Mouse (Mus musculus): ENCODE results near the gene Traf3ip3.

Traf3ip3 gene

DNA sequence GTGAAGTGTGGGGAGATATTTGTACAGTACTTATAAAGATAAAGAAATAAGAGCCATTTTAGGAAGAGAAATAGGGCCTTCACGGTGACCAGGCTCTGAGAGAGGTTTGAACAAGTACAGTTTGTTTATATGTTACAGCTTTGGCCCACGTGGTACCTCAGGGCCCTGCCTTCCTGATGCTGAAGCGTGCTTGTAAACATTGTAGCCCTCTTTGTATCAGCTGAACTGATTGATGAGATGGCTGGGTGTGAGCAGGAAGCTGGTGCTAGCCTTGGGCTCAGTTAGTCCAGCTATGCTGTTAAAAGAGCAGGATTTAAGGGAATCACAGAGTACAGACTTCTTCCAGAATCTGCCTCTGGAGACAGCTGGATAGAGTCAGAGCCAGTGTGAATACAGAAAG lies 42.3 kb downstream of the Traf3ip3 start:
- no peak for DNase-seq

DNA sequence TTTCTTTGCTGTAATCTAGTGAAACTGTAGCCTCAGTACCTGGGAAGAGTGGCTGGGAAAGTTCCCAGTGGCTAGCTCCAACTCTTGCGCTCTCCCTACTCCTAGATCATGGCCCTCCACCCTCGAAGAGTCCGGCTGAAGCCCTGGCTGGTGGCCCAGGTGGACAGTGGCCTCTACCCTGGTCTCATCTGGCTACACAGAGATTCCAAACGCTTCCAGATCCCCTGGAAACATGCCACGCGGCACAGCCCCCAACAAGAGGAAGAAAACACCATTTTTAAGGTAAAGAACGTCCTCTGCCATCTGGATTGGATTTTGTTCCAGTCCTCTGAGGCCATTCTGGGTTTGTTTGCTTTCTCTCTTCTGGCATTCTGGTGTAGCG lies 44.4 kb downstream of the Traf3ip3 start:
- DNase-seq = no peak

DNA sequence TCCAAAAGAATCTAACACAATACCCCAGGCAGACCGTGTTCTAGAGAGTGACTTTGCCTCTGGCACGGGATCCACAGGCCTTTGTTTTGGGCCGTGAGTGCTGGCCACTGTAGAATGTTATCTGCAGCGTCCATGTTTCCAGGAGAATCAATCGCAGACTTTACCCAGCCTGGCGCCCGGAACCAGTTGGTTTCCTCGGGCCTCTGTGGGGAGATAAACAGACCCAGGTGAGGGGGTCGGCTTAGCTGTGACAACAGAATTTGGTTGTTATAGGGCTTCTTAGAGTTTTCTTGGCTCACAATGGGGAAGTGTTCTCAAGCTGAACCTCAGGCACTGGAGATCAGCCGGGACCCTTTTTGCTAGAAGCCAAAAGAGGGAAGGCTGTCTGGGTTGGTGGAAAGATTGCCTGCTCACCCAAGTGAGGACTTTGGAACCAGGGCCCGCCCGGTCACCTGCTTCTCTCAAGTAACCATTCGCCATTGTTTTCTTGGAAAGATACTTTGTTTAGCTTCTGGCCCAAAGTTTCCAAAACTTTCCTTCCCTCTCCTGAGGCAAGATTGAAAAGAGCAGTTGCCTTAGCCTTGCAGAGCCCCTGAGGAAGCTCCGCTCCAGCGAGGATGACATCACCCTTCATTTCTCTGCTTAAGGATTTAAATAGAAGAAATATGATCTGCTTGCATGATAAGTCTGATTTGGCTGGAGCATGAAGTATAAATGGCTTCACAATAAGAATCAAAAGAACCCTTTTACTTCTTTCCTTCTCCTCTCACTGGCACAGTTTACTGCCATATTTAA lies 45.0 kb downstream of the Traf3ip3 start:
- DNase-seq = no peak

DNA sequence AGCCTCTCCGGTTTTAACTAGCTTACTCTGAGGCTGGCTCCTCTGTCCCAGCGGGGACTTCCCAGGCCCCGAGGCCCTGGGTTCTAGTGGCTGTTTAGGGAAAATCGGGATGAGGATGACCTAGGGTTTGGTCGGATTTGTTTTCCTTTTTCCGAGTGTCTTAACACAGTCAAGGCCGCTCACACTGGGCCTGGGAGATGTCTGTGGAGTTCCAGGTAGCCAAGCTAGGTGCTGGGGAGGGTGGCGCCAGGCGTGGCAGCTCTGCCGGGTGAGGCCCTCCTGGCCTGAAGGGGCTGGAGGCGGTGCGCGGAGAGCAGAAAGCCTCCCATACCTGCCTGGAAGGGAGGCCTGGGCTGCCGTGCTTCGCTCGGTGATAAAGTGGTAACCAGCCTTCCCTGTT lies 47.9 kb downstream of the Traf3ip3 start:
- DNase-seq = no peak

DNA sequence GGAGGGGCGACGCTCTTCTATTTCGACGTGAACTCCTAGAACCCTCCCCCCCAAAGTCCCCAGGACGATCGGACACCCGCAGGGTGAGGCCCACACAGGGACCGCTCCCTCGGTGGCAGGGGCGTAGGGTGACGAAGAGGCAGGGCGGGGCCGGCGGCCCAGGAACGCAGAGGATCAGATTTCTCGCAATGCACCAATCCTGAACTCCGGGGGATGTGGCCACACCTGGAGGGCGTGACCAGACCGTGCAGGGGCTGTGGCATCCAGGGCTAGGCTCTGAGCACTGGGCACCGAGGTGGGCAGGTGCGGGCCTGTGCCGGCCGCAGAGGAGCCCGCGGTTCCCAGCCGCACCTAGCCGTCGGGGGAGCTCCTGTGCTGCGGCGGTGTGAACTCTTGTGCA lies 48.6 kb downstream of the Traf3ip3 start, which contains the start of gene Irf6:
Gene Irf6 (plus strand): TSS at position 240 of the 400 bp plus-strand sequence.
- DNase-seq = peak; percentile 21 to 23

DNA sequence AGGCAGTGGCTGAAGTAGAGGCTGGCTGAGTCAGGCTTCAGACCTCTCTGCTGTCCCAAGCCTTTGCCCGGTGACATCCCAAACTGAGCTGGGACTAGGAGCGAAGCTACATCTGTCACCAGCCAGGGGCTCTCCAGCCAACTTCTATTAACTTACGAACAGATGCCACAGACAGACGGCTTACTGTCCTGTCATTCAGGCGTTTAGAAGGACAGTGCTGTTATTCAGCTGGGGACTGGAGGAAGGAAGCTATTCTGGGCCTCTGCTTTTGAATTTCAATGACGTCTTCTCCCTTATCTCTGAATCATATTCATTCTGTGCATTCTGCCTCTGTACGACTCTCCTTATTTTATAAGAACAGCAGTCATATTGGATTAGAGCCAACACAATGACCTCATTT lies 50.4 kb downstream of the Traf3ip3 start:
- no peak for DNase-seq

DNA sequence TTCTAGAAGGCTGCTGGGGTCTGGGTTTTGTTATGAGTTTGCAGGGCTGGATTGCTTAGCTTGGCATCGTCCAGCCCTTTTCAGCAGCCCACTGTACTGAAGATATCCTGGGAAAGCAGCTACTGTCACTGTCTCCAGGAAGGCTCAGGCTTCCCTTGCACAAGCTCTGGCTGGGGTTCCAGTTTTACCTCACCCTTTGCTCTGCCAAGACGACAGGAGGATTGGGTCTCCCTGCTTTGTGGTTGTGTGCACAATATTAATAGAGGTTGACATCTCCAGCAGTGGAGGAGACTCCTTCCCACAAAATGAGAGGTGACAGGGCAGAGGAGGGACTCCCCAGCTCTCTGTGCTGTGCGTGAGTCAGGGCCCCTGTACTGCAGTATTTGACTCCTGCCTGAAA lies 52.3 kb downstream of the Traf3ip3 start:
- no peak for DNase-seq

DNA sequence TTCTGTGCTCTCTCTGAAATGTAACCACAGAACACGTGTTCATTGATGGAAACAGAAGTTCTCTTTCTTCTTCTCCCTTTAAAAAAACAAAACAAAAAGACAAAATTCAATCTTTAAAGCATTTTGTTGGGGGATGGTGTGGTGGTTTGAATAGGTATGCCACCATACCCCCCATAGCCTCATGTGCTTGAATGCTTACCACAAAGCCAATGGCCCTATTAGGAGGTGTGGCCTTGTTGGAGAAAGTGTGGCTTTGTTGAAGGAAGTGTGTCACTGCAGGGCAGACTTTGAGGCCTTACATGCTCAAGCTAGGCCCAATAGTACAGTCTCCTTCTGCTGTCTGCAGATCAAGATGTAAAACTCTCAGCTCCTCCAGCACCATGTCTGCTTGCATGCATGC lies 55.1 kb downstream of the Traf3ip3 start:
- no peak for DNase-seq

DNA sequence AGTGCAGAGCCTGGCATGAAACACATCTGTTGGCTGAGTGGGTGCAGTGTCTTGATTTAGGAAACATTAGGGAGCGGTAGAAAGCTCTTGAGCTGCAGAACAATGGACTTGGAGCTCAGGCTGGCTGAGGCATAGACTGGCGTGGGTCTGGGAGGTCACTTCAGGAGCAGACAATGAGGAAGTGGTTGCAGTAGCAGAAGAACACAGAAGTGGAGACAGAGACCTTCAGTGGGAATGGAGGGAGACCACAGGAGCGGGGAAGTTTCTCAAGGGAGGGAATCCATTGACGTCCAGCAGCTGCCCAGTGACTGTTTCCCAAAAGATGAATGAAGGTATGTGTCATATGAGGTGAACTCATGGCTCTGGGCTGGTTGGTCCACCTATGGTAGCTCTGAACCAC lies 56.4 kb downstream of the Traf3ip3 start:
- DNase-seq = no peak

DNA sequence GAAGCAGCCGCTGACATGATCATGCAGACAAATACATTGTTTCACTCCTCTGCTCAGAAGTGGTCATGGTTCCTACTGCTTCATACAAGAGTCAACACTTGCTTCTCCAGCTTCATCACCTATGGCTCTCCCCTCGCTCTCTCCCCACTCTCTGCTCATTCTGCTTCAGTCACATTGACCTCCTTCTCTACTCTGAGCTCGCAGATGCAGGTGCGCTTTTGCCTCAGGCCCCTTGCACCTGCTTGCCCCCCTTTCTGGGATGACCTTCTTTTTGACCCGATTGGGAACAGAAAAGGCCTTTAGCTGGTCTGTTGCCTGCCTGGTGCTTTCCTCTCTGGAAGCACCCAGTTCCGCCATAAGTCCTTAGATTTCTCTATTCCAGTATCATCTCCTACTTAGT lies 57.0 kb downstream of the Traf3ip3 start:
- DNase-seq = no peak

DNA sequence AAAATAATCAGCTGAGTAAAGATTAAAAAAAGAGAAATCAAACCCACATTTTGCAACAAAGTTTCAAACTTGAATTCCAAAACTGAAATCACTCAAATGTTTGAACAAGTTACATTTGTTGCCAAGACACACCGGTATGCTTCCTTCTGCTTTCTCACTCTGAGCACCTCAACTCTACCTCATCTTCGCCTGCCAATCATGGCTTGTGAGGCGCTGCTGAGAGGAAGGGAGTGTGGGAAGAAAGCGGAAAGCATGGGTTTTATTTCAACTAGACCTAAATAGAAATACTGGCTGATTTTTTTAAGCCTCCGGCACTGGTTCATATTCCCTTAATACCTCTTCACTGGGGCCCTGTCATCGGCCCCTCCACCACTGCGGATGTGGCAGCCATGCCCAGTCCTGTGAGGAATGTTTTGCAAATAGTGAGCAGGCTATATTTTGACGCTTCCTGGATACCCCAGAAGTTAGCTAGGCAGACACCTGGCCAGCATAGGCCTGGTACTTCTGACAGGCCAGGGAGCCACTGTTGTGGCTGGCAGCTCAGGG lies 58.9 kb downstream of the Traf3ip3 start:
- DNase-seq = no peak

DNA sequence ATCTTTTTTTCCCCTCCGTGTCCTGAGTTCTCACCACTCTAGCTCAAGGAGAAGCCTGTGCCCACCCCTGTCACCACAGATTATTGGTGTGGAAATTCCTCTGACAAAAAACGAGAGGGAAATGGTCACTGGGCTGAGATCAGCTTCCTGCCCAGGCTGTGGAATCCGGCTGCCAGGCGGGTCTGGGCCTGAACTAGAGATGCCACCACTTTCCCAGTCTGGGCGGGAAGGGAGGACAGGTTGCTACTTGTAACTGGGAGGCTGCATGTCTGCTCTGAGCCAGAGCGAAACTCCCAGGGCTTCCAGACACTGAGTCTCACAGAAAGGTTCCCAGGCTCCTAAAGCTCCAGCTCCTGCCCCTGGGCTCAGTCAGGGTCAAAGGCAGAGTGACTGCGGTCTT lies 60.4 kb downstream of the Traf3ip3 start:
- no peak for DNase-seq

DNA sequence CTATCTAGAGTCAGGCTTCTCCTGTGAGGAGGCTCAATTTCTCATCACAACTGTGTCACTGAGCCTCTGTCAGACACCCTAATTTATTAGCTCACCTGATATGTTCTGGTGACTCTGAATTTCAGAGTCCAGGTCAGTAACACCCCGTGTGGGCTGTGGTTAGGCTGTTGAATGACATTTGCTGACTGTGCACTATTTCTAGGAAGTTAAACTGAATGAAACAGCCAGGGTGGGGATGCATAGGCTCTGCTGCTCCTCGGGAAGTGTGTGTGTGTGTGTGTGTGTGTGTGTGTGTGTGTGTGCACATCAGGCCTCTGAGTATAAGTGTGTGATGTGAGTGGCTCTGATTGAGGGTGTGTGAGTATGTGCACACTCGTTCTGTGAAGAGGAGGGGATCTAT lies 62.8 kb downstream of the Traf3ip3 start:
- DNase-seq = no peak

DNA sequence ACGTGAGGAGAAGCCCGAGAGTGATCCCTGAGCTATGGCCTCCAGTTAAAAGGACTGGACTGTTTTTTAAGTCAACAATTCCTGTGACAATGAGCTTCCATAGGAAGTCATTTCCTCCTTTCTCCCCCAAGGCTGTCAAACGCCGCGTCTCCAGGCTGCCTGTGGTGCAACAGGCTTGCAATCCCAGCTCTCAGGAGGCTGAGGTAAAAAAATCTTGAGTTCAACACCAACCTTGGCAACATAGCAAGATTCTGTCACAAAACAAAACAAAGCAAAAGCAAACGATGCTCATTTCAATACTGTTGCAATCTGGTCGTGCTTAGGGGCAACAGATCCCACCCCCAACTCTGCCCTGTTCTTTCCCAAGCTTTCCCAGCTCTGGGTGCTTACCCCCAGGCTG lies 63.4 kb downstream of the Traf3ip3 start:
- no peak for DNase-seq

DNA sequence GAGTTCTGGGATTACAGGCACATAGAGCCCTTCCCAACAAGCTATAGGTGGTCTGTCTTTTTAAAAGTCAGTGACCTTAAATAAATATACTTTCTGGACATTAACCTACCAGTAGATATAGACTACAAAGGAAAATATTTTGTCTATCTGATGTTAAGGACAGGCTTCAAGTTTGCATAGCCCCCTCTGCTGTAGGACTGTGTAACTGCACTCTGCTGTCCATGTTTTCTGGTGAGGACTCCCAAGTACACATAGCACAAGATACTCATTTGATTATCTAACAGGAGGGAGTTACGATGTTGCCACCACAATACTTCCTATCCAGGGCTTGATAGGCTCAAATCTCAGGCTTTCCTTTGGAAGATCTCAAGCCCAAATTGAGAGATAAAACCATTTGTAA lies 67.8 kb downstream of the Traf3ip3 start:
- DNase-seq = no peak

DNA sequence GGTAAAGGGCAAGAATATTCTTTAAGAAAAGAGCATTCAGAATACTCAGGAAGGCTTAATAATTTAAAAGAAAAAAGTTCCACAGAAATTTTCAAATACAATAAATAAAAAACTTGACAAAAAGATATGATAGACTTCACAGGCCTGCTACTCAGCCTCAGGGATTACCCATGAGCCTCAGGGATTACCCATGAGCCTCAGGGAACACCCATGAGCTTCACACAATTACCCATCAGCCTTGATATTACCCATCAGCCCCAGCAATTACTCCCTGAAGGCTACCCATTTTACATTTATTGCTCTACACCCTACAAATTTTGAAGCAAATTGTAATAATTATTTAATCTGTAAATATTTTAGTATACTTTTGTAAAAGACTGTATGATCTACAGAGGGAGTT lies 69.1 kb downstream of the Traf3ip3 start:
- no peak for DNase-seq

DNA sequence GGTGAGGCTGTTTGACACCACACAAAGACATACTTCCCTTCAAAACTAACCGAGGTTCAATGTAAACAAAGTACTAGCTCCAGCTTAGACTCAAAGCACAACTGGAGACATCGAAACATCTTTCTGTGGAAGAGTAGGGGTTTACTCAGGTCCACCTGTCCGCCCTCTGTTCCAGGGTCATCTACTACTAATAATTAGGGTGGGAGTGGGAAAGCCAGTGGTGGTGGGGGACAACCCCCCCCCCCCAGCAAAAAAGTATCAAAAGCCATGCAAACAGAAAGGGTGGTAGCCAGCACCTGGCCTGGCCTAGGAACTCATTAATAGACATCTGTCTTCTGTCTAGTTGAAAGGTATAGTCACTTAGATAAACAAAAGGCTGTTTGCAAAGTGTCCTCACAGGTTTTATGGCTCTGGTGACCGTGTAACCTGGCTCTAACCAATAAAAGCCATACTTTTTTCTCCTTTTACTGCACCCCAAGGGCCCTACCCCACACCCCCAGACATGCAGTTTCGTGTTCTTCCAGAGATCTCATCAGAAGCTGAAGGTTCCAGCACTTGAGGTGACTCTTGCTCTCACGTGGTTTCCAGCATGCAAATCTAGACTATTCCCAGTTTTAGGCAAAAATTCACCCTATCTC lies 70.1 kb downstream of the Traf3ip3 start:
- no peak for DNase-seq

DNA sequence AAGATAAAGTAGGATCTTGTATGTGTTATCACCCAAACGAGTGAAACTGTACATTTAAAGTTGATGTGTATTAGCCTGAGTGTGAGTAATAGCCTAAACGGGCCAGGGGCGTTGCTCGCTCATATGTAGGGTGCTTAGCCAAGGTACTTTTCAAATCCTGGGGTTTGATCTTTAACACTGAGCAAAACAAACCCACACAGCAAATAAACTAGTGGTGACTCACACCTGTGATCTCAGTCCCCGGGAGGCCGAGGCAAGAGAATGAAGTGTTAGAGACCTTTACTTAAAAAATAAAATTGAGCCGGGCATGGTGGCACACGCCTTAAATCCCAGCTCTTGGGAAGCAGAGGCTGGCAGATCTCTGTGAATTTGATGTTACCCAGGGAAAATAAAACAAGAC lies 70.7 kb downstream of the Traf3ip3 start:
- no peak for DNase-seq

DNA sequence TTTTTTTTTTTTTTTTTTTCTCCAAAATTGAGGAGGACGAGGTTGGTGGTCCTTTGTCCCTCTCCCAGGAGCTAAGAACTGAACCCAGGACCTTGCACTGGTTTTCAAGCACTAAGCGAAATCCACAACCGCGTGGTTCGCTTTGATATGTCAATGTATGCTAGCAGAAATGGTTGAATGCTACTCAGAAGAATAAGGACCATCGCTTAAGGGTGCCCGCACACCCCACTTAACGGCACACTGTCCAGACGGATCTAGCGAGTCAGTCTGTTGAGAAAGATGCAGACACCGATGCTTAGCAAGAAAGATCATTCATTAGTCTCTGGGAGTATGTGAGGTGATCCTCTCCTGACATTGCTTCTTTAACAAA lies 71.1 kb downstream of the Traf3ip3 start:
- DNase-seq = no peak

DNA sequence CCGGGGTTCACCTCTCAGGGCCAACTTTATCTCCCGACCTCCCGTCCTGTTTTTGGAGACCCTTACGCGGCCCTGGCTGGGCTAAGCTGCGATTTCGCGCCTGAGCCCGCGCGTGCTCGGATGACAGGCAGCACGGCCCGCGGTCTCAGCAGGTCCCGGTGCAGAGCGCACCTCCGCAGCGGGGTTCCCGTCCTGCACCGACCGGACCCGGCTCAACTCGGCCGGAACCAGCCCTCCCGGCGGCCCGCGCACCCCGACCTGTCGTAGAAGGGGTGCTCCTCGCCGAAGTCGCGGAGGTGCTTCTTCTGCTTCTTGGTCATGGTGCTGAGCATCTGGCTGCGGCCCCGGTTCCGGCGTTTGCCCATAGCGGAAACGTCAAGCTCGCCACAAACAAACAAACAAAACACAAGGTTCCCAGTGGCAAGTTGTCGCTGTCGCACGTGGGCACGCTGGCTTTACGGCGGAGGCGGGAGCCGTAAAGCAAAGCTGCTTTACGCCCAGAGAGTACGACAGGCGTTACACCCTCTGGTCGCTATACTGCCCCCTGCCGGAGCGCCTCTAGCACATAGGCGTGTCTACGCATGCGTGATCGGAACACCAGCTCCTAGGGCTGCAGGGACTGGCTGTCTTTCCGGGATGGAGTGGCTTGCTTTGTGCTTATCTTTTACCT lies 71.6 kb downstream of the Traf3ip3 start, which contains the start of gene Diexf:
Gene Diexf (minus strand): TSS at position 487 of the 670 bp plus-strand sequence.
- DNase-seq = peak; percentile 91 to 95

DNA sequence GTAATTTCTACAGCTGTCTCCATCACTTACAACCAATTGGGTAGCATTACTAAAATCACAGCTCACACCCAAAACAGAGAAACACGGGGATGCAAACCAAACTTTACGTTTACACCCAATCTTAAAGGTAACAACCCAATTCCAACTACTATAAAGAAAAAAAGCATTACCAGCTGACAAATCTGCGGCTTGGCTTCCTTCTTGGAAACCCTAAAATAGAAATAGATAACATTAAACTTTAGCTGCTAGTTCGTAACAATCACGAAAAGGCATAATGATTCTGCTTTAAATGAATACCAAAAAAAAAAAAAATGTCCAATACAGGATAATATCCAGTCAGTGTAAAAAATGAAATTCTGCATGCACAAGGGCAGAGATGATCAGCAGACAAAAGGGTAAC lies 72.2 kb downstream of the Traf3ip3 start:
- DNase-seq = no peak

DNA sequence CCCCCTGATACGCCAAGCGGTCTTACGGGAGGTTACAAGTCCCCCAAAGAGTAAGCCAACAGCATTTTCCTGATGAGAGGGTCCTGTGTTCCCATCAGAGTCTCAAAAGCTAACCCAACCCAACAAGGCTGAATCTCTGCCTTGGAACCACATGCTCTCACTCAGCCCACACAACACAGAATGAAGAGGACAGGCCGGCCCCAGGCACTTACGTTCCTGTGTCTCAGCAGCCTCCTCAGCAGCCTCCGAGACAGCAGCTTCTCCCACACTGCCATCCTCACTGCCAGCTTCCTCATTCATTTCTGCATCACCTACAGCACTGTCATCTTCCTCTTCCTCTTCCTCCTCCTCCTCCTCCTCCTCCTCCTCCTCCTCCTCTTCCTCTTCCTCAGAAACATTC lies 73.4 kb downstream of the Traf3ip3 start:
- DNase-seq = no peak

DNA sequence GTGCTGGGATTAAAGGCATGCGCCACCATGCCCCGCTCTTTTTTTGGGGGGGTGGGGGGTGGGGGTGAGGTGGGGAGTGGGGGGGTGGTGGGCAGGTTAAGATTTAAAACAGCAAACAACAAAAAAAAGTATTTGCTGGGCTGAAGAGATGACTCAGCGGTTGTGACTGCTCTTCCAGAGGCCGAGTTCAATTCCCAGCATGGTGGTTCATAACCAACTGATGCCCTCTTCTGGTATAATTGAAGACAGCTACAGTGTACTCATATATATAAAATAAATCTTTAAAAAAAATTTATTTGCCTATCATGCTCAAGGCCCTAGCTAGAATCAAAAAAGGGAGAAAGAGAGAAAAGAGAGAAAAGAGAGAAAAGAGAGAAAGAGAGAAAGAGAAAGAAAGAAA lies 75.7 kb downstream of the Traf3ip3 start:
- DNase-seq = no peak

All from spleen, adult 18-20 months (tissue).